Mouse (Mus musculus): ENCODE results near the gene Olfr578.

- TF ChIP-seq CTCF (IDR thresholded peaks at IDR 0.05; ENCODE audit: low read depth, low read length) (no peak), POLR2A (IDR thresholded peaks at IDR 0.05; ENCODE audit: insufficient read depth, low read length) (no peak), EP300 (IDR thresholded peaks at IDR 0.05; ENCODE audit: insufficient read depth, low read depth, low read length) (no peak)
These were observed 14.7 kb downstream of the Olfr578 start for GRCm38 (mm10) chr7:102974399-102974798.

Data from ES-Bruce4 (cell line).